Mouse (Mus musculus): ENCODE data around the gene Ube2f. TPM values are rescaled to one million over a fixed set of nuclear protein-coding genes. Genes with fewer than 3 reads are reported as not detected.

Ube2f gene
- polyA plus RNA-seq (2012; rRNA removed) = 28.6 and 31.8 TPM in 2 replicates

GRCm38 (mm10) chr1:91249564-91250414 is at the start of gene Ube2f:
Gene Ube2f, plus strand, starts transcription at chr1:91250304.
- DNase-seq (ENCODE audit: low read depth in 1 of 2, low spot score in 2 of 2) = peak; percentile 85 to 91
- Histone ChIP-seq H3K36me3 (ENCODE audit: control insufficient read depth, insufficient read depth, low read length) (no peaks in the 10 kb centered on the region), H3K4me1 (ENCODE audit: control insufficient read depth, insufficient read depth, insufficient read length) (peaks cover 12% of the 10 kb centered on the region; the same call in 1 of the 2 replicates), H3K27ac (ENCODE audit: insufficient read depth, low read length) (peak within 1 kb of the TSS; percentile 74), H3K27me3 (ENCODE audit: control insufficient read depth, insufficient read depth, low read length) (no peaks in the 10 kb centered on the region), H3K4me3 (ENCODE audit: extremely low read depth, insufficient read depth, insufficient read length) (peak within 1 kb of the TSS; percentile 91)
- TF ChIP-seq CTCF (IDR thresholded peaks at IDR 0.05; ENCODE audit: extremely low read depth, insufficient read depth, insufficient read length, insufficient replicate concordance) = 0 out of 2 replicates have a peak, but pooled peaks have one; percentile 5
- TF ChIP-seq POLR2A (IDR thresholded peaks at IDR 0.05; ENCODE audit: low read depth, low read length) = peak; percentile 68
- 2% methylated on average over 43 of the region's 43 CpGs for WGBS

- Histone ChIP-seq H3K36me3 (ENCODE audit: control insufficient read depth, insufficient read depth, low read length) (no peaks in the 10 kb centered on the region), H3K4me3 (ENCODE audit: extremely low read depth, insufficient read depth, insufficient read length) (no peak overlapping the region), H3K27ac (ENCODE audit: insufficient read depth, low read length) (no peak overlapping the region), H3K27me3 (ENCODE audit: control insufficient read depth, insufficient read depth, low read length) (no peaks in the 10 kb centered on the region), H3K4me1 (ENCODE audit: control insufficient read depth, insufficient read depth, insufficient read length) (no peaks in the 10 kb centered on the region)
- WGBS = 60% methylated on average over 3 of the region's 3 CpGs
- no peak for DNase-seq (ENCODE audit: low read depth in 1 of 2, low spot score in 2 of 2)
- TF ChIP-seq CTCF (IDR thresholded peaks at IDR 0.05; ENCODE audit: extremely low read depth, insufficient read depth, insufficient read length, insufficient replicate concordance) (no peak), POLR2A (IDR thresholded peaks at IDR 0.05; ENCODE audit: low read depth, low read length) (no peak)
Measured at GRCm38 (mm10) chr1:91201122-91201521, 49.0 kb upstream of the Ube2f start.

- Histone ChIP-seq H3K36me3 (ENCODE audit: control insufficient read depth, insufficient read depth, low read length) (no peaks in the 10 kb centered on the region), H3K4me3 (ENCODE audit: extremely low read depth, insufficient read depth, insufficient read length) (no peak overlapping the region), H3K4me1 (ENCODE audit: control insufficient read depth, insufficient read depth, insufficient read length) (no peaks in the 10 kb centered on the region), H3K27me3 (ENCODE audit: control insufficient read depth, insufficient read depth, low read length) (no peaks in the 10 kb centered on the region), H3K27ac (ENCODE audit: insufficient read depth, low read length) (no peak overlapping the region)
- 94% methylated on average over 5 of the region's 5 CpGs for WGBS
- no peak for DNase-seq (ENCODE audit: low read depth in 1 of 2, low spot score in 2 of 2)
- TF ChIP-seq POLR2A (IDR thresholded peaks at IDR 0.05; ENCODE audit: low read depth, low read length) = no peak
- TF ChIP-seq CTCF (IDR thresholded peaks at IDR 0.05; ENCODE audit: extremely low read depth, insufficient read depth, insufficient read length, insufficient replicate concordance) = no peak
Measured at GRCm38 (mm10) chr1:91204221-91204765, 45.8 kb upstream of the Ube2f start.

GRCm38 (mm10) chr1:91205651-91206050 is 44.5 kb upstream of the Ube2f start:
- H3K27ac ChIP-seq (ENCODE audit: insufficient read depth, low read length) = no peak overlapping the region
- no peak for DNase-seq (ENCODE audit: low read depth in 1 of 2, low spot score in 2 of 2)
- WGBS = 92% methylated on average over 6 of the region's 6 CpGs
- H3K27me3 ChIP-seq (ENCODE audit: control insufficient read depth, insufficient read depth, low read length) = no peaks in the 10 kb centered on the region
- H3K36me3 ChIP-seq (ENCODE audit: control insufficient read depth, insufficient read depth, low read length) = no peaks in the 10 kb centered on the region
- no peak overlapping the region for H3K4me3 ChIP-seq (ENCODE audit: extremely low read depth, insufficient read depth, insufficient read length)
- TF ChIP-seq CTCF (IDR thresholded peaks at IDR 0.05; ENCODE audit: extremely low read depth, insufficient read depth, insufficient read length, insufficient replicate concordance) = no peak
- no peak for TF ChIP-seq POLR2A (IDR thresholded peaks at IDR 0.05; ENCODE audit: low read depth, low read length)
- H3K4me1 ChIP-seq (ENCODE audit: control insufficient read depth, insufficient read depth, insufficient read length) = no peaks in the 10 kb centered on the region

DNA sequence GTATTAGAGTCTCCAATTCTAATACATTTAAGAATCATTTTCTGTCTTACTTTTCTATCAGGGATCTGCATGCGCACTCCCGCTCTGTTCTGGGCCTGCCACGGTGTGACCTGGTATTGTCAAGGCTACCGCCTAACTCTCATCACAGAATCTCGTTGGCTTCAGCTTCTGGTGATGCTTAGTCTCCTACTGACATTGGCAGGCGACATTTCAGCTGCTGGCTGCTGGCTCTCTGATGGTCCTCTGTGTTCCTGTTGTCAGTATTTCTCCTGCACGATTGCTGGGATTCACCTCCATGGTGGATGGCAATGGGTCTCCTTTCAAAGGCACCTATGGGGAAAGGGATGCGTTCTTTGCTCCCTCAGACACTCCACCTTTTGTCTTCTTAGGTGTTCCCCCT is 43.8 kb upstream of the Ube2f start:
- no peak for DNase-seq (ENCODE audit: low read depth in 1 of 2, low spot score in 2 of 2)
- H3K4me3 ChIP-seq (ENCODE audit: extremely low read depth, insufficient read depth, insufficient read length) = no peak overlapping the region
- H3K4me1 ChIP-seq (ENCODE audit: control insufficient read depth, insufficient read depth, insufficient read length) = peaks cover 2% of the 10 kb centered on the region; the same call in 1 of the 2 replicates
- TF ChIP-seq CTCF (IDR thresholded peaks at IDR 0.05; ENCODE audit: extremely low read depth, insufficient read depth, insufficient read length, insufficient replicate concordance) = no peak
- no peaks in the 10 kb centered on the region for H3K36me3 ChIP-seq (ENCODE audit: control insufficient read depth, insufficient read depth, low read length)
- no peak overlapping the region for H3K27ac ChIP-seq (ENCODE audit: insufficient read depth, low read length)
- WGBS = 88% methylated on average over 8 of the region's 8 CpGs
- H3K27me3 ChIP-seq (ENCODE audit: control insufficient read depth, insufficient read depth, low read length) = no peaks in the 10 kb centered on the region

DNA sequence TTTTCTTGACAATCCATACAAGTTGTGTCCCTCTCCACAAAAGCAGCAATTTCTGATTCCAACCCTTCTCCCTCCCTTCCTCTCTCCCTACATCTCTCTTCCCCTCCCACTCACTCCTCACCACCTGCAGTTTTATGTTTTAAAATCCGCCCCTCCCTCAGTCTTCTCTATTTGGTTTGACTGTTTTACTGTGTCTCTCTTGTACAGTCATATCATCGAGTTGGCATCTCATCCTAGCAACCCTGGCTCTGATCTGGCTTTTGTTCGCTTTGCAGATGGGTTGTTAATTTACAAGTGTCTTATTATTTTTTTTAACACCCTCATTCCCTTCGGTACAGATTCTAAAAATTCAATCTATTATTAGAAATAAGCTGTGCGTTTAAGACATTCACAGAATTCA is 43.2 kb upstream of the Ube2f start:
- TF ChIP-seq CTCF (IDR thresholded peaks at IDR 0.05; ENCODE audit: extremely low read depth, insufficient read depth, insufficient read length, insufficient replicate concordance) (no peak), POLR2A (IDR thresholded peaks at IDR 0.05; ENCODE audit: low read depth, low read length) (no peak)
- DNase-seq (ENCODE audit: low read depth in 1 of 2, low spot score in 2 of 2) = no peak
- H3K4me1 ChIP-seq (ENCODE audit: control insufficient read depth, insufficient read depth, insufficient read length) = peaks cover 2% of the 10 kb centered on the region; the same call in 1 of the 2 replicates
- no peak overlapping the region for H3K4me3 ChIP-seq (ENCODE audit: extremely low read depth, insufficient read depth, insufficient read length)
- no peak overlapping the region for H3K27ac ChIP-seq (ENCODE audit: insufficient read depth, low read length)
- H3K27me3 ChIP-seq (ENCODE audit: control insufficient read depth, insufficient read depth, low read length) = no peaks in the 10 kb centered on the region
- WGBS = 68% methylated on average over 5 of the region's 5 CpGs
- H3K36me3 ChIP-seq (ENCODE audit: control insufficient read depth, insufficient read depth, low read length) = no peaks in the 10 kb centered on the region
